Mouse (Mus musculus): Measurements from ENCODE around the gene Sox6. TPM values are rescaled to one million over a fixed set of nuclear protein-coding genes. Genes with fewer than 3 reads are reported as not detected.

The Sox6 gene
- polyA plus RNA-seq, 1 experiment from 2014 or later = 39.1 TPM

- WGBS = 43% methylated on average over 2 of the region's 2 CpGs
- H3K4me2 ChIP-seq (ENCODE audit: low read length) = no peak overlapping the region
- no peak overlapping the region for H3K9ac ChIP-seq (ENCODE audit: low read length)
- no peaks in the 10 kb centered on the region for H3K36me3 ChIP-seq (ENCODE audit: control insufficient read depth, insufficient read depth, low read length)
- H3K27me3 ChIP-seq (ENCODE audit: control insufficient read depth, insufficient read depth, low read length) = no peaks in the 10 kb centered on the region
- ATAC-seq (ENCODE audit: insufficient number of reproducible peaks, insufficient read depth, low FRiP score, low read depth) = no peak
- peaks cover 0 to 3% of the 10 kb centered on the region in 2 experiments; a peak in 1 of 4 replicates for H3K4me1 ChIP-seq (ENCODE audit: control insufficient read depth in 2 of 2, insufficient read depth in 2 of 2, low read length in 2 of 2)
- H3K4me3 ChIP-seq (ENCODE audit: control insufficient read depth in 1 of 2, insufficient read depth in 1 of 2, low read depth in 1 of 2, low read length in 2 of 2) = no peak overlapping the region
- no peak overlapping the region for H3K27ac ChIP-seq (replicated peaks in 1 of 2; ENCODE audit: control insufficient read depth in 1 of 2, insufficient read depth in 1 of 2, low read depth in 2 of 2, low read length in 2 of 2)
- no peaks in the 10 kb centered on the region for H3K9me3 ChIP-seq (ENCODE audit: control insufficient read depth, low read length)
Measured at GRCm38 (mm10) chr7:115792841-115793240, 245.8 kb downstream of the Sox6 start.

- 79% methylated on average over 5 of the region's 5 CpGs for WGBS
- no peak overlapping the region for H3K27ac ChIP-seq (replicated peaks in 1 of 2; ENCODE audit: control insufficient read depth in 1 of 2, insufficient read depth in 1 of 2, low read depth in 2 of 2, low read length in 2 of 2)
Measured at GRCm38 (mm10) chr7:115789116-115789823, 249.3 kb downstream of the Sox6 start.

GRCm38 (mm10) chr7:115783982-115784917 is 254.3 kb downstream of the Sox6 start:
- H3K9me3 ChIP-seq (ENCODE audit: control insufficient read depth, low read length) = no peaks in the 10 kb centered on the region
- peak overlapping the region; percentile 21; the same call in 1 of the 2 replicates for H3K4me2 ChIP-seq (ENCODE audit: low read length)
- no peak overlapping the region for H3K9ac ChIP-seq (ENCODE audit: low read length)
- H3K36me3 ChIP-seq (ENCODE audit: control insufficient read depth, insufficient read depth, low read length) = no peaks in the 10 kb centered on the region
- 52% methylated on average over 8 of the region's 8 CpGs for WGBS
- ATAC-seq (ENCODE audit: insufficient number of reproducible peaks, insufficient read depth, low FRiP score, low read depth) = peak; percentile 17; the same call in 1 of the 2 replicates
- H3K27ac ChIP-seq (replicated peaks in 1 of 2; ENCODE audit: control insufficient read depth in 1 of 2, insufficient read depth in 1 of 2, low read depth in 2 of 2, low read length in 2 of 2) = peak overlapping the region; percentile 64 to 75
- H3K4me1 ChIP-seq (ENCODE audit: control insufficient read depth in 2 of 2, insufficient read depth in 2 of 2, low read length in 2 of 2) = peaks cover 11 to 28% of the 10 kb centered on the region in 2 experiments
- H3K27me3 ChIP-seq (ENCODE audit: control insufficient read depth, insufficient read depth, low read length) = no peaks in the 10 kb centered on the region
- no peak overlapping the region for H3K4me3 ChIP-seq (ENCODE audit: control insufficient read depth in 1 of 2, insufficient read depth in 1 of 2, low read depth in 1 of 2, low read length in 2 of 2)

More at GRCm38 (mm10) chr7:115789116-115789823, 249.3 kb downstream of the Sox6 start:
- H3K4me2 ChIP-seq (ENCODE audit: low read length) = no peak overlapping the region
- no peaks in the 10 kb centered on the region for H3K36me3 ChIP-seq (ENCODE audit: control insufficient read depth, insufficient read depth, low read length)
- peaks cover 3 to 12% of the 10 kb centered on the region in 2 experiments for H3K4me1 ChIP-seq (ENCODE audit: control insufficient read depth in 2 of 2, insufficient read depth in 2 of 2, low read length in 2 of 2)
- H3K27me3 ChIP-seq (ENCODE audit: control insufficient read depth, insufficient read depth, low read length) = no peaks in the 10 kb centered on the region
- no peaks in the 10 kb centered on the region for H3K9me3 ChIP-seq (ENCODE audit: control insufficient read depth, low read length)
- no peak overlapping the region for H3K9ac ChIP-seq (ENCODE audit: low read length)
- no peak overlapping the region for H3K4me3 ChIP-seq (ENCODE audit: control insufficient read depth in 1 of 2, insufficient read depth in 1 of 2, low read depth in 1 of 2, low read length in 2 of 2)
- no peak for ATAC-seq (ENCODE audit: insufficient number of reproducible peaks, insufficient read depth, low FRiP score, low read depth)

GRCm38 (mm10) chr7:115780148-115780547 is 258.4 kb downstream of the Sox6 start:
- H3K9me3 ChIP-seq (ENCODE audit: control insufficient read depth, low read length) = no peaks in the 10 kb centered on the region
- H3K9ac ChIP-seq (ENCODE audit: low read length) = no peak overlapping the region
- H3K4me1 ChIP-seq (ENCODE audit: control insufficient read depth in 2 of 2, insufficient read depth in 2 of 2, low read length in 2 of 2) = peaks cover 12 to 32% of the 10 kb centered on the region in 2 experiments
- H3K27ac ChIP-seq (replicated peaks in 1 of 2; ENCODE audit: control insufficient read depth in 1 of 2, insufficient read depth in 1 of 2, low read depth in 2 of 2, low read length in 2 of 2) = peak overlapping the region; percentile 34 to 51
- ATAC-seq (ENCODE audit: insufficient number of reproducible peaks, insufficient read depth, low FRiP score, low read depth) = peak; percentile 81; the same call in 1 of the 2 replicates
- H3K4me2 ChIP-seq (ENCODE audit: low read length) = no peak overlapping the region
- 20% methylated on average over 4 of the region's 4 CpGs for WGBS
- H3K36me3 ChIP-seq (ENCODE audit: control insufficient read depth, insufficient read depth, low read length) = no peaks in the 10 kb centered on the region
- no peaks in the 10 kb centered on the region for H3K27me3 ChIP-seq (ENCODE audit: control insufficient read depth, insufficient read depth, low read length)
- no peak overlapping the region for H3K4me3 ChIP-seq (ENCODE audit: control insufficient read depth in 1 of 2, insufficient read depth in 1 of 2, low read depth in 1 of 2, low read length in 2 of 2)

- 70% methylated on average over 2 of the region's 2 CpGs for WGBS
- no peak overlapping the region for H3K9ac ChIP-seq (ENCODE audit: low read length)
- H3K4me2 ChIP-seq (ENCODE audit: low read length) = no peak overlapping the region
- H3K4me1 ChIP-seq (ENCODE audit: control insufficient read depth in 2 of 2, insufficient read depth in 2 of 2, low read length in 2 of 2) = peaks cover 10 to 26% of the 10 kb centered on the region in 2 experiments
- H3K4me3 ChIP-seq (ENCODE audit: control insufficient read depth in 1 of 2, insufficient read depth in 1 of 2, low read depth in 1 of 2, low read length in 2 of 2) = no peak overlapping the region
- H3K27me3 ChIP-seq (ENCODE audit: control insufficient read depth, insufficient read depth, low read length) = no peaks in the 10 kb centered on the region
- H3K9me3 ChIP-seq (ENCODE audit: control insufficient read depth, low read length) = no peaks in the 10 kb centered on the region
- H3K27ac ChIP-seq (replicated peaks in 1 of 2; ENCODE audit: control insufficient read depth in 1 of 2, insufficient read depth in 1 of 2, low read depth in 2 of 2, low read length in 2 of 2) = peak overlapping the region; percentile 7 to 34; a peak in 1 of 4 replicates
- no peaks in the 10 kb centered on the region for H3K36me3 ChIP-seq (ENCODE audit: control insufficient read depth, insufficient read depth, low read length)
- ATAC-seq (ENCODE audit: insufficient number of reproducible peaks, insufficient read depth, low FRiP score, low read depth) = no peak
Measured at GRCm38 (mm10) chr7:115779544-115779943, 259.1 kb downstream of the Sox6 start.

- no peak overlapping the region for H3K9ac ChIP-seq (ENCODE audit: low read length)
- WGBS = 60% methylated on average over 7 of the region's 7 CpGs
- no peak overlapping the region for H3K4me3 ChIP-seq (ENCODE audit: control insufficient read depth in 1 of 2, insufficient read depth in 1 of 2, low read depth in 1 of 2, low read length in 2 of 2)
- no peak overlapping the region for H3K27ac ChIP-seq (replicated peaks in 1 of 2; ENCODE audit: control insufficient read depth in 1 of 2, insufficient read depth in 1 of 2, low read depth in 2 of 2, low read length in 2 of 2)
- no peaks in the 10 kb centered on the region for H3K36me3 ChIP-seq (ENCODE audit: control insufficient read depth, insufficient read depth, low read length)
- H3K4me1 ChIP-seq (ENCODE audit: control insufficient read depth in 2 of 2, insufficient read depth in 2 of 2, low read length in 2 of 2) = peaks cover 6 to 13% of the 10 kb centered on the region in 2 experiments; a peak in 3 of 4 replicates
- no peak overlapping the region for H3K4me2 ChIP-seq (ENCODE audit: low read length)
- no peaks in the 10 kb centered on the region for H3K27me3 ChIP-seq (ENCODE audit: control insufficient read depth, insufficient read depth, low read length)
- no peak for ATAC-seq (ENCODE audit: insufficient number of reproducible peaks, insufficient read depth, low FRiP score, low read depth)
- no peaks in the 10 kb centered on the region for H3K9me3 ChIP-seq (ENCODE audit: control insufficient read depth, low read length)
Measured at GRCm38 (mm10) chr7:115776736-115777135, 261.9 kb downstream of the Sox6 start.

- H3K9me3 ChIP-seq (ENCODE audit: control insufficient read depth, low read length) = no peaks in the 10 kb centered on the region
- ATAC-seq (ENCODE audit: insufficient number of reproducible peaks, insufficient read depth, low FRiP score, low read depth) = no peak
- WGBS = 62% methylated on average over 5 of the region's 5 CpGs
Measured at GRCm38 (mm10) chr7:115776324-115776723, 262.3 kb downstream of the Sox6 start.

More at GRCm38 (mm10) chr7:115776324-115776723, 262.3 kb downstream of the Sox6 start:
- H3K27ac ChIP-seq (replicated peaks in 1 of 2; ENCODE audit: control insufficient read depth in 1 of 2, insufficient read depth in 1 of 2, low read depth in 2 of 2, low read length in 2 of 2) = no peak overlapping the region
- H3K9ac ChIP-seq (ENCODE audit: low read length) = no peak overlapping the region
- H3K4me1 ChIP-seq (ENCODE audit: control insufficient read depth in 2 of 2, insufficient read depth in 2 of 2, low read length in 2 of 2) = peaks cover 6 to 13% of the 10 kb centered on the region in 2 experiments; a peak in 3 of 4 replicates
- no peaks in the 10 kb centered on the region for H3K36me3 ChIP-seq (ENCODE audit: control insufficient read depth, insufficient read depth, low read length)
- H3K4me2 ChIP-seq (ENCODE audit: low read length) = no peak overlapping the region
- H3K27me3 ChIP-seq (ENCODE audit: control insufficient read depth, insufficient read depth, low read length) = no peaks in the 10 kb centered on the region
- no peak overlapping the region for H3K4me3 ChIP-seq (ENCODE audit: control insufficient read depth in 1 of 2, insufficient read depth in 1 of 2, low read depth in 1 of 2, low read length in 2 of 2)
